Mouse (Mus musculus) stomach, embryonic 14.5 days (tissue): ENCODE results near the gene Prdm12. TPM values are rescaled to one million over a fixed set of nuclear protein-coding genes. Genes with fewer than 3 reads are reported as not detected.

Experiments used
- microRNA-seq: library from miRNA; unstranded; fragments of <30 nt; microRNA quantifications from one replicate; pipeline ENCODE4, GENCODE M21; 2016
- polyA plus RNA-seq: library from polyadenylated mRNA; unstranded; fragments of >200 nt; fragmentation: Nextera tagmentation; extraction: Ambion mirVana; gene quantifications from 2 replicates; pipeline ENCODE4 v1.2.1, GENCODE M21; 2014

The Prdm12 gene
- polyA plus RNA-seq, 1 experiment from 2014 or later: not detected

Small RNAs within 50 kb of the gene (microRNA-seq; reads per million reads assigned to microRNA genes)
- gene Mir6998: not detected

Other genes starting within 250 kb of the Prdm12 start
- 34.3 and 54.4 TPM in 2 replicates for gene Ass1, start 169.8 kb upstream of the Prdm12 start, polyA plus RNA-seq
- gene Fubp3, start 67.4 kb upstream of the Prdm12 start, polyA plus RNA-seq: 87.2 and 89.7 TPM in 2 replicates
- gene Exosc2, start 30.7 kb downstream of the Prdm12 start, polyA plus RNA-seq: 54.2 and 57.8 TPM in 2 replicates
- 44.0 and 46.4 TPM in 2 replicates for gene Abl1, start 48.3 kb downstream of the Prdm12 start, polyA plus RNA-seq
- 0.11 and 0.25 TPM in 2 replicates for gene Qrfp, start 170.5 kb downstream of the Prdm12 start, polyA plus RNA-seq
- 0.10 TPM in 1 of 2 replicates, not detected in the other for gene Fibcd1, start 206.0 kb downstream of the Prdm12 start, polyA plus RNA-seq
- 0.36 and 0.49 TPM in 2 replicates for gene Lamc3, start 247.3 kb downstream of the Prdm12 start, polyA plus RNA-seq